Mouse (Mus musculus) liver, embryonic 12.5 days (tissue): ENCODE results near the gene Sim1. TPM values are rescaled to one million over a fixed set of nuclear protein-coding genes. Genes with fewer than 3 reads are reported as not detected.

Experiments
- ATAC-seq: fragments of 200-750 bp; cut with Nextera tagmentation; 2 replicates; pipeline ENCODE4 v1.8.0; 2017; ENCODE audit warnings: moderate number of reproducible peaks, mild to moderate bottlenecking, moderate library complexity
- H3K27ac ChIP-seq: fragments of 300-500 bp; sonication (generic); 2 replicates; pipeline ENCODE4 v1.5.1; 2016; ENCODE audit warnings: mild to moderate bottlenecking
- H3K27me3 ChIP-seq: fragments of 300-500 bp; sonication (generic); replicated peaks from 2 replicates; pipeline ENCODE4 v1.6.1; 2016; ENCODE audit warnings: mild to moderate bottlenecking, moderate library complexity
- H3K36me3 ChIP-seq: fragments of 300-500 bp; sonication (generic); 2 replicates; pipeline ENCODE4 v1.6.1; 2016; ENCODE audit warnings: mild to moderate bottlenecking, moderate library complexity
- H3K4me1 ChIP-seq: fragments of 300-500 bp; sonication (generic); 2 replicates; pipeline ENCODE4 v1.6.1; 2016
- H3K4me2 ChIP-seq: fragments of 300-500 bp; sonication (generic); 2 replicates; pipeline ENCODE4 v1.6.1; 2016; ENCODE audit warnings: mild to moderate bottlenecking, moderate library complexity
- H3K4me3 ChIP-seq: fragments of 300-500 bp; sonication (generic); 2 replicates; pipeline ENCODE4 v1.5.1; 2016; ENCODE audit warnings: mild to moderate bottlenecking, moderate library complexity
- H3K9ac ChIP-seq: fragments of 300-500 bp; sonication (generic); 2 replicates; pipeline ENCODE4 v1.6.1; 2016; ENCODE audit warnings: mild to moderate bottlenecking, moderate library complexity
- H3K9me3 ChIP-seq: fragments of 300-500 bp; sonication (generic); replicated peaks from 2 replicates; pipeline ENCODE4 v1.6.1; 2016; ENCODE audit warnings: mild to moderate bottlenecking, moderate library complexity
- WGBS: fragments of 180-500 bp; shearing (Covaris S2); methylation state at CpG from one replicate; pipeline ENCODE4 v1.1.7; 2016; ENCODE audit not compliant: insufficient replicate concordance; 5-methylcytosine and 5-hydroxymethylcytosine counted together
- polyA plus RNA-seq: library from polyadenylated mRNA; unstranded; fragments of >200 nt; fragmentation: Nextera tagmentation; extraction: Ambion mirVana; gene quantifications from 2 replicates; pipeline ENCODE4 v1.2.1, GENCODE M21; 2016

The Sim1 gene
- polyA plus RNA-seq, 1 experiment from 2014 or later = not detected

GRCm38 (mm10) chr10:50895881-50896766, 1.6 kb downstream of the Sim1 start:
- no peaks in the 10 kb centered on the region for H3K36me3 ChIP-seq
- WGBS = 7% methylated on average over 21 of the region's 21 CpGs
- no peak for ATAC-seq
- H3K4me3 ChIP-seq = no peak overlapping the region
- H3K9ac ChIP-seq = no peak overlapping the region
- H3K4me2 ChIP-seq = no peak overlapping the region
- no peak overlapping the region for H3K27ac ChIP-seq
- H3K9me3 ChIP-seq = no peaks in the 10 kb centered on the region
- H3K4me1 ChIP-seq = peaks cover 14% of the 10 kb centered on the region
- H3K27me3 ChIP-seq = peaks cover 94% of the 10 kb centered on the region

- H3K27me3 ChIP-seq = peaks cover 94% of the 10 kb centered on the region
- no peaks in the 10 kb centered on the region for H3K36me3 ChIP-seq
- 3% methylated on average over 3 of the region's 3 CpGs for WGBS
- H3K27ac ChIP-seq = no peak overlapping the region
- H3K9me3 ChIP-seq = no peaks in the 10 kb centered on the region
- H3K4me2 ChIP-seq = no peak overlapping the region
- no peak overlapping the region for H3K9ac ChIP-seq
- H3K4me1 ChIP-seq = peaks cover 14% of the 10 kb centered on the region
- no peak for ATAC-seq
- no peak overlapping the region for H3K4me3 ChIP-seq
Observed at GRCm38 (mm10) chr10:50896767-50897390, 2.3 kb downstream of the Sim1 start.

GRCm38 (mm10) chr10:50897530-50898471, 3.2 kb downstream of the Sim1 start:
- Histone ChIP-seq H3K36me3 (no peaks in the 10 kb centered on the region), H3K4me3 (no peak overlapping the region), H3K4me2 (0 out of 2 replicates have a peak overlapping the region, but pooled peaks have one; percentile 20), H3K9me3 (no peaks in the 10 kb centered on the region), H3K4me1 (peaks cover 14% of the 10 kb centered on the region), H3K27ac (no peak overlapping the region), H3K27me3 (peaks cover 94% of the 10 kb centered on the region), H3K9ac (no peak overlapping the region)
- no peak for ATAC-seq
- WGBS = 3% methylated on average over 32 of the region's 32 CpGs

GRCm38 (mm10) chr10:50898621-50899020, 4.1 kb downstream of the Sim1 start:
- peaks cover 14% of the 10 kb centered on the region for H3K4me1 ChIP-seq
- WGBS = 27% methylated on average over 2 of the region's 2 CpGs
- no peak overlapping the region for H3K27ac ChIP-seq
- H3K4me2 ChIP-seq = no peak overlapping the region
- H3K27me3 ChIP-seq = peaks cover 94% of the 10 kb centered on the region
- ATAC-seq = no peak
- no peak overlapping the region for H3K9ac ChIP-seq
- H3K36me3 ChIP-seq = no peaks in the 10 kb centered on the region
- H3K9me3 ChIP-seq = no peaks in the 10 kb centered on the region
- H3K4me3 ChIP-seq = no peak overlapping the region

- Histone ChIP-seq H3K9ac (no peak overlapping the region), H3K9me3 (no peaks in the 10 kb centered on the region), H3K4me1 (peaks cover under 1% of the 10 kb centered on the region; the same call in 1 of the 2 replicates), H3K27ac (no peak overlapping the region), H3K4me2 (no peak overlapping the region), H3K27me3 (peaks cover 94% of the 10 kb centered on the region), H3K4me3 (no peak overlapping the region), H3K36me3 (no peaks in the 10 kb centered on the region)
- no peak for ATAC-seq
- 3% methylated on average over 21 of the region's 21 CpGs for WGBS
Observed at GRCm38 (mm10) chr10:50899846-50900745, 5.5 kb downstream of the Sim1 start.

- 2% methylated on average over 42 of the region's 42 CpGs for WGBS
- peaks cover 94% of the 10 kb centered on the region for H3K27me3 ChIP-seq
- H3K4me2 ChIP-seq = no peak overlapping the region
- H3K9me3 ChIP-seq = no peaks in the 10 kb centered on the region
- H3K27ac ChIP-seq = no peak overlapping the region
- no peaks in the 10 kb centered on the region for H3K36me3 ChIP-seq
- no peak overlapping the region for H3K4me3 ChIP-seq
- ATAC-seq = no peak
- no peaks in the 10 kb centered on the region for H3K4me1 ChIP-seq
- no peak overlapping the region for H3K9ac ChIP-seq
Observed at GRCm38 (mm10) chr10:50900746-50901600, 6.4 kb downstream of the Sim1 start.

GRCm38 (mm10) chr10:50901601-50902475, 7.3 kb downstream of the Sim1 start:
- Histone ChIP-seq H3K27me3 (peaks cover 94% of the 10 kb centered on the region), H3K9me3 (no peaks in the 10 kb centered on the region), H3K4me2 (no peak overlapping the region), H3K27ac (no peak overlapping the region), H3K4me1 (no peaks in the 10 kb centered on the region), H3K36me3 (no peaks in the 10 kb centered on the region), H3K9ac (no peak overlapping the region), H3K4me3 (no peak overlapping the region)
- WGBS = 4% methylated on average over 19 of the region's 19 CpGs
- ATAC-seq = no peak

GRCm38 (mm10) chr10:50902741-50903715, 8.5 kb downstream of the Sim1 start:
- ATAC-seq = no peak
- H3K36me3 ChIP-seq = no peaks in the 10 kb centered on the region
- no peak overlapping the region for H3K4me3 ChIP-seq
- no peaks in the 10 kb centered on the region for H3K4me1 ChIP-seq
- no peaks in the 10 kb centered on the region for H3K9me3 ChIP-seq
- H3K27me3 ChIP-seq = peaks cover 94% of the 10 kb centered on the region
- H3K9ac ChIP-seq = no peak overlapping the region
- WGBS = 2% methylated on average over 43 of the region's 43 CpGs
- no peak overlapping the region; the same call in 1 of the 2 replicates for H3K4me2 ChIP-seq
- H3K27ac ChIP-seq = no peak overlapping the region
